Mouse (Mus musculus) retina, adult 2 months (tissue): Measurements from ENCODE around the gene Ptpn11.

Experiments
- DNase-seq: peaks from one replicate; pipeline ENCODE4 v3.0.0-alpha.2; 2012; ENCODE audit warnings: low read depth, low spot score

Gene Ptpn11

GRCm38 (mm10) chr5:121082605-121083004 lies 108.6 kb downstream of the Ptpn11 start:
- no peak for DNase-seq

GRCm38 (mm10) chr5:121081754-121082153 lies 109.4 kb downstream of the Ptpn11 start:
- no peak for DNase-seq
